In genomic region chr2:49970990-49971389, GRCm38 (mm10) we compare ENCODE assay signal across 26 mouse cellular contexts.
DNase-seq lines count a peak whose midpoint lies in the region; ATAC-seq and TF ChIP-seq lines count a peak whose summit lies in the region.
"Had no signal": no experiment of that assay in that cellular context is flagged by ENCODE, and none has a peak within 500 bp of the region (broad histone marks: within the 10 kb centered on the region; RNA-seq: fewer than 3 reads in every experiment).

No protein-coding gene starts in this region.

- TF ChIP-seq CTCF in intestine, postnatal 0 days (IDR thresholded peaks at IDR 0.05; ENCODE audit: low read depth): peak; percentile 39
- peak; percentile 31; the same call in 1 of the 2 replicates for TF ChIP-seq CTCF in testis, adult 2 months (IDR thresholded peaks at IDR 0.05; ENCODE audit: control insufficient read depth, insufficient read depth, insufficient replicate concordance, low read depth, low read length)
- TF ChIP-seq CTCF in Patski (IDR thresholded peaks at IDR 0.05): peak; percentile 34
- TF ChIP-seq CTCF in stomach, postnatal 0 days (IDR thresholded peaks at IDR 0.05; ENCODE audit: low read depth): 0 out of 2 replicates have a peak, but pooled peaks have one; percentile 22

- no peak overlapping the region for H3K27ac ChIP-seq in intestine, postnatal 0 days (ENCODE audit: low read depth, low read length)
- H3K27ac ChIP-seq in intestine, embryonic 16.5 days (ENCODE audit: low read length): no peak overlapping the region
- no peak overlapping the region for H3K27ac ChIP-seq in testis, adult 2 months (ENCODE audit: control insufficient read depth, insufficient read depth, low read depth, low read length)
- H3K27ac ChIP-seq in stomach, postnatal 0 days (replicated peaks): no peak overlapping the region
- H3K27ac ChIP-seq: embryonic facial prominence, embryonic 12.5 days; forebrain, embryonic 15.5 days; heart, embryonic 13.5 days; hindbrain, embryonic 15.5 days; limb, embryonic 12.5 days; liver, embryonic 15.5 days; midbrain, embryonic 13.5 days; neural tube, embryonic 13.5 days; stomach, embryonic 15.5 days had no signal

- no peak for TF ChIP-seq POLR2A in testis, adult 2 months (IDR thresholded peaks at IDR 0.05; ENCODE audit: control insufficient read depth, low read depth, low read length)

- H3K4me2 ChIP-seq in intestine, postnatal 0 days (replicated peaks; ENCODE audit: low read depth): no peak overlapping the region
- no peak overlapping the region for H3K4me2 ChIP-seq in intestine, embryonic 16.5 days (ENCODE audit: low read depth, low read length)
- no peak overlapping the region for H3K4me2 ChIP-seq in stomach, postnatal 0 days (replicated peaks; ENCODE audit: low read depth)
- H3K4me2 ChIP-seq: embryonic facial prominence, embryonic 12.5 days; forebrain, embryonic 15.5 days; heart, embryonic 13.5 days; hindbrain, embryonic 15.5 days; limb, embryonic 12.5 days; liver, embryonic 15.5 days; midbrain, embryonic 13.5 days; neural tube, embryonic 13.5 days; stomach, embryonic 15.5 days had no signal

- no peaks in the 10 kb centered on the region for H3K36me3 ChIP-seq in intestine, postnatal 0 days (ENCODE audit: control insufficient read depth, insufficient read depth)
- H3K36me3 ChIP-seq in intestine, embryonic 16.5 days (ENCODE audit: control insufficient read depth, insufficient read depth, low read length): no peaks in the 10 kb centered on the region
- H3K36me3 ChIP-seq in testis, adult 2 months (ENCODE audit: control insufficient read depth, insufficient read depth, low read length): no peaks in the 10 kb centered on the region
- no peaks in the 10 kb centered on the region for H3K36me3 ChIP-seq in stomach, postnatal 0 days (ENCODE audit: control insufficient read depth, insufficient read depth, low read length)
- H3K36me3 ChIP-seq: embryonic facial prominence, embryonic 12.5 days; forebrain, embryonic 15.5 days; heart, embryonic 13.5 days; hindbrain, embryonic 15.5 days; limb, embryonic 12.5 days; liver, embryonic 15.5 days; midbrain, embryonic 13.5 days; neural tube, embryonic 13.5 days; stomach, embryonic 15.5 days had no signal

- CTCF ChIA-PET in Patski (lab: Charles Lee): interaction anchor here (0.9 kb wide), 1 partner anchor 16 kb away, joined by 3 read pairs; no protein-coding TSS in a partner anchor

- no peak for TF ChIP-seq EP300 in stomach, postnatal 0 days (optimal IDR thresholded peaks at IDR 0.05)

- no peaks in the 10 kb centered on the region for H3K4me1 ChIP-seq in intestine, postnatal 0 days (replicated peaks; ENCODE audit: control insufficient read depth, insufficient read depth, low read length)
- no peaks in the 10 kb centered on the region for H3K4me1 ChIP-seq in intestine, embryonic 16.5 days (ENCODE audit: control insufficient read depth, insufficient read depth, low read length)
- no peaks in the 10 kb centered on the region for H3K4me1 ChIP-seq in testis, adult 2 months (ENCODE audit: control insufficient read depth, insufficient read depth, low read length)
- H3K4me1 ChIP-seq in stomach, postnatal 0 days (replicated peaks; ENCODE audit: control insufficient read depth, insufficient read depth): no peaks in the 10 kb centered on the region
- H3K4me1 ChIP-seq: embryonic facial prominence, embryonic 12.5 days; hindbrain, embryonic 15.5 days; limb, embryonic 12.5 days; liver, embryonic 15.5 days; midbrain, embryonic 13.5 days; neural tube, embryonic 13.5 days; stomach, embryonic 15.5 days had no signal

- no peak for DNase-seq in testis, postnatal 14 days (ENCODE audit: low spot score)
- DNase-seq in Patski (ENCODE audit: low read depth, low spot score): no peak
- DNase-seq in stomach, postnatal 0 days (ENCODE audit: low spot score): no peak
- DNase-seq in spleen, postnatal 14 days (ENCODE audit: low spot score in 2 of 2): no peak
- no peak for DNase-seq in frontal cortex, adult 2 months (ENCODE audit: extremely low spot score in 1 of 2, low spot score in 1 of 2)
- DNase-seq: adrenal gland, postnatal 10 days; cerebellum, adult 11 months; cerebellum, postnatal 10 days; kidney, adult 18-20 months; kidney, postnatal 14 days; spleen, adult 18-20 months; thymus, postnatal 14 days had no signal

- no peak overlapping the region for H3K4me3 ChIP-seq in intestine, postnatal 0 days (ENCODE audit: low read depth, low read length)
- no peak overlapping the region for H3K4me3 ChIP-seq in intestine, embryonic 16.5 days (ENCODE audit: low read length)
- H3K4me3 ChIP-seq in testis, adult 2 months (ENCODE audit: control insufficient read depth, low read depth, low read length): no peak overlapping the region
- no peak overlapping the region for H3K4me3 ChIP-seq in stomach, postnatal 0 days (ENCODE audit: low read depth, low read length)
- H3K4me3 ChIP-seq: embryonic facial prominence, embryonic 12.5 days; forebrain, embryonic 15.5 days; heart, embryonic 13.5 days; hindbrain, embryonic 15.5 days; limb, embryonic 12.5 days; liver, embryonic 15.5 days; midbrain, embryonic 13.5 days; neural tube, embryonic 13.5 days; stomach, embryonic 15.5 days had no signal

- POLR2A ChIA-PET in Patski (lab: Charles Lee): no interaction called here

- no peaks in the 10 kb centered on the region for H3K27me3 ChIP-seq in intestine, postnatal 0 days (replicated peaks; ENCODE audit: control insufficient read depth, insufficient read depth, low read length)
- H3K27me3 ChIP-seq in intestine, embryonic 16.5 days (replicated peaks; ENCODE audit: control insufficient read depth, insufficient read depth, low read length): no peaks in the 10 kb centered on the region
- no peaks in the 10 kb centered on the region for H3K27me3 ChIP-seq in testis, adult 2 months (ENCODE audit: control insufficient read depth, insufficient read depth, low read length)
- H3K27me3 ChIP-seq in Patski: no peaks in the 10 kb centered on the region
- H3K27me3 ChIP-seq in stomach, postnatal 0 days (ENCODE audit: control insufficient read depth, insufficient read depth, low read length): no peaks in the 10 kb centered on the region
- H3K27me3 ChIP-seq: embryonic facial prominence, embryonic 12.5 days; forebrain, embryonic 15.5 days; heart, embryonic 13.5 days; hindbrain, embryonic 15.5 days; limb, embryonic 12.5 days; liver, embryonic 15.5 days; midbrain, embryonic 13.5 days; neural tube, embryonic 13.5 days; stomach, embryonic 15.5 days had no signal

- no peaks in the 10 kb centered on the region for H3K9me3 ChIP-seq in intestine, postnatal 0 days (ENCODE audit: control insufficient read depth)
- no peaks in the 10 kb centered on the region for H3K9me3 ChIP-seq in intestine, embryonic 16.5 days (ENCODE audit: control insufficient read depth, low read length)
- H3K9me3 ChIP-seq in stomach, postnatal 0 days (ENCODE audit: control insufficient read depth, low read length): no peaks in the 10 kb centered on the region
- H3K9me3 ChIP-seq: forebrain, embryonic 15.5 days; hindbrain, embryonic 15.5 days; liver, embryonic 15.5 days; neural tube, embryonic 13.5 days; stomach, embryonic 15.5 days had no signal

- in situ Hi-C loops in Patski (cut with MboI; ENCODE audit: low pct_unique_long_range_greater_than_20kb): no loop called here

- H3K9ac ChIP-seq in intestine, postnatal 0 days (ENCODE audit: low read depth, low read length): no peak overlapping the region
- H3K9ac ChIP-seq in intestine, embryonic 16.5 days (ENCODE audit: low read depth, low read length): no peak overlapping the region
- no peak overlapping the region for H3K9ac ChIP-seq in stomach, postnatal 0 days (ENCODE audit: low read length)
- H3K9ac ChIP-seq: embryonic facial prominence, embryonic 12.5 days; forebrain, embryonic 15.5 days; heart, embryonic 13.5 days; hindbrain, embryonic 15.5 days; limb, embryonic 12.5 days; liver, embryonic 15.5 days; midbrain, embryonic 13.5 days; neural tube, embryonic 13.5 days; stomach, embryonic 15.5 days had no signal

- WGBS in intestine, postnatal 0 days: 91% methylated on average over 3 of the region's 3 CpGs
- WGBS in intestine, embryonic 16.5 days: 95% methylated on average over 3 of the region's 3 CpGs
- WGBS in stomach, postnatal 0 days: 89% methylated on average over 3 of the region's 3 CpGs

- no peak for ATAC-seq in intestine, postnatal 0 days
- no peak for ATAC-seq in intestine, embryonic 16.5 days
- ATAC-seq in Patski: no peak
- no peak for ATAC-seq in stomach, postnatal 0 days (ENCODE audit: low FRiP score, low TSS enrichment)
- ATAC-seq: activated CD4-positive, CD25-positive, alpha-beta regulatory T cell, adult 4 months; forebrain, embryonic 15.5 days; lung, postnatal 0 days; midbrain, embryonic 13.5 days had no signal
